Mouse (Mus musculus): ENCODE data around the gene Jak3.
"Not testable (repeated sequence)": the region's sequence is repeated elsewhere in the genome, so short reads cannot be mapped to it uniquely, and the experiment has no call there.

Gene Jak3

GRCm38 (mm10) chr8:71686143-71686734, 10.1 kb downstream of the Jak3 start:
- no peak for DNase-seq (ENCODE audit: low read depth, low spot score)

DNA sequence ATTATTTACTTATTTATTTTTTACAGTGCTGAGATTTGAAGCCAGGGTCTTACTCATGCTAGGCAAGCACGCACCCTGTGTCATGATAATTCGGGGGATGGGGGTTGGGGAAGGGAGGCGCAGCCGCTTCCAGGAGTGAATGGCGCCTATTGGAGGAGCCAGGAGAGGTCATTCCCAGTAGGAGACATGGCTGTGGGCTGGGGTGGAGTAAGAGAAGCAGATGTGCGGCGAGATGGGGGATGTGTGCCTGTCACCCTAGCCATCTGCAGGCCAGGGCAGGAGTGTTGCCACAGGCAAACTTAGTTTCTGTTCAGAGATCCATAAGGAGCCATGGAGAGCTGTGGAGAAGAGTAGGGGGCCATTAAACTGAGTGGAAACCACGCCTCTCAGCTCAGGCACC, 11.5 kb downstream of the Jak3 start:
- no peak for DNase-seq (ENCODE audit: low read depth, low spot score)

DNA sequence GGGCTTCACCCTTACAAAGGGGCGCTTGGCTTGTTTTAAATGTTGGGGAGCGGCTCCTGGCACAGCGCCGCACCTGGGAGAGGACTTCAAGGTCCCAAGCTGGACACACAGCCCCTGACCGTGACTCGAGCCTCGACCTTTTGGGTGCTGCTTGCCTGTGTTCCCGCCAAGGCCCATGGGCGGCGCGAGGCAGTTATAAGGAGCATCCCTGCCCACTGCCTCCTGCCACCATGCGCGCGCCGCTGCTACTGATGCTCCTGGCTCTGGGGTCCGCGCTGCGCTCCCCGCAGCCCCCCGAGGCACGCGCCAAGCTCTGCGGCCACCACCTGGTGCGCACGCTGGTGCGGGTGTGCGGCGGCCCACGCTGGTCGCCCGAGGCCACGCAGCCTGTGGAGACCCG, 12.9 kb downstream of the Jak3 start, which contains the start of gene Insl3:
Insl3 (plus strand) TSS at position 187 of the 400 bp plus-strand sequence.
- no peak for DNase-seq (ENCODE audit: low read depth, low spot score)

GRCm38 (mm10) chr8:71692509-71692908, 16.4 kb downstream of the Jak3 start:
- DNase-seq (ENCODE audit: low read depth, low spot score): peak; percentile 84

DNA sequence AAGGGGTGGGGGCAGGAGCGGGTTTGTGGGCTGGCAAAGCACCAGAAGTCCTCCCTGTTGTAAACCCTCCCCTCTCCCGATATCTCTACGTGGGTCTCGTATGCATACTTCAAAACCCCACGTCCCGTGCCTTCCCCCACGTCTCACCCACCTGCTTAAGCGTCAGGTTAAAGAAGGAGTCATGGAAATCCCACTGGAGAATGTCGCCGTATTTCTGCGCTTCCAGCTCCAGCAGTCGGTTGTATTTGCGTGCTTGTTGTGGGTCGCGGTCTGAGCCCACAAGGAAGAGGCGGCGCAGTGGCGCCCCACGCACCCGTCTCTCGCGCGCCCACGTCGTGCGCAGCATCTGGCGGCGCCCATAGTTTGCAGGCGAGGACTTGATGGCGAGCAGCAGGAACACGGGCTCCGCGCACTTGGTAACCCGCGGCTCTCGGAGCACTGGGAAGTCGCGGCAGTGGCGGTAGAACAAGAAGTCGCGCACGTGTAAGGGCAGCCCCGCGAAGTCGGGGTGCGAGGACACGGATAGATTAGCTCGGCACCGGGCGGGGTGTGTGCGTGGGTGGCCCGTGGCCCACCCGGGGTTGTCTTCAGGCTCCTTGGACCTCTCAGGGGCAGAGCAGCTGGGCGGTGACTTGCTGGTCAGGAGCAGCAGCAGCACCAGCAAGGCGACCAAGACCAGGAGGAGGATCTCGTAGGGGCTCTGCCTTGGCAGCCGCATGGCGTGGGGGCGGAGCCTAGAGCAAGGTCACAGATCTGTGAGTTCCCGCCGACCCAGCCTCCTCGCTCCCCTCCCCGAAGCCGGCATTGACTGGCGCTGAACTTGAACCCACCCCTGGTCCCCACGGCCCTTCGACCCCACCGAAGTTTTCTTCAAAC, 17.3 kb downstream of the Jak3 start:
- peak; percentile 68 for DNase-seq (ENCODE audit: low read depth, low spot score)

GRCm38 (mm10) chr8:71695456-71695855, 19.4 kb downstream of the Jak3 start:
- DNase-seq (ENCODE audit: low read depth, low spot score): peak; percentile 55

GRCm38 (mm10) chr8:71700493-71701269, 24.6 kb downstream of the Jak3 start:
- DNase-seq (ENCODE audit: low read depth, low spot score): peak; percentile 32

DNA sequence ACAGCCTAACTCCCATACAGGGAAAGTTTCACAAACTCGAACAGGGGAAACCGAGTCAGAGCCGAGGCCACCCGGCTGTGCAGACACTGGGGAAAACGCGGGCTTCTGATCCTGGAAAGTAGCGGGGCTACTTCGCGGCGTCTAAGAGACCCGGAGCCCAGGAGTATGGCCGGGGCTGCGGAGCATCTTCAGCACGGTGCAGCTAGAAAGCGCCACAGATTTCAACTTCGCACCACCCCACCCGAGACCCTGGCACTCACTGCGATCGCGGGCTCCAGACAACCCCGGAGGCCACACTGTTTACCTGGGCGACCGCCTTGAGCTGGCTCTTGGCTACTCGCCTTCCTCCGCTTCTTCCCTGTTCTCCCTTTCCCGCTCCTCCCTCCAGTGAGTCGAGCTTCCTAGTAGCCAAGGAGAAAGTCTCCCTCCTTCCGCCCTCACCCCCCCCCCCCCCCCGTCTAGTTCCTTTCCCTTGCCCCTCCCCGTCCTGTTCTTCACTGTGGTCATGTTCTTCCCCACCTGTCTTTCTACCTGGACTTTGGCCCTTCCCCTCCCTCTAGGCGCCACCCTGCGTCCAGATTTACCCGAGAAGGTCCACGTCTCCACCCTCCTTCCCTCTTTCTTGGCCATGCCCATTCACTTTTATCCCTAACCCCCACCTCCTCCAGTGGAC, 25.5 kb downstream of the Jak3 start, which contains the start of gene B3gnt3:
B3gnt3 (minus strand) TSS at position 376 of the 673 bp plus-strand sequence.
- peak; percentile 32 for DNase-seq (ENCODE audit: low read depth, low spot score)

DNA sequence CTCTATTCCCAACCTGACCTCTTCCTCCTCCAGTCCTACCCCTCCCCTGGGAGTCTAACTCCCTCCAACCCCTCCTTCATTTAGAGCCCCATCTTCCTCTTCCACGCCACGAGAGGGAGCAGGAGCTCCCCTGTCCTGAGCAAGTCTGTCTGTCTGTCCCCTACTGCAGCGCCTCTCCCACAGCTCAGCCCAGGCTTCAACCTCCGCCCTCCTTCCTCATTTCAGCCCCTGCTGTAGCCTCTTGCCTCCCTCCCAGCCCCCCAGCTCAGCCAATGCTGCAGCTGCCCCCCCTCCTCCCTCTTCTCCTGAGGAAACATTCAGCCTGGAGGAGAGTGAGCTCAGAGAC, 26.0 kb downstream of the Jak3 start:
- DNase-seq (ENCODE audit: low read depth, low spot score): peak; percentile 60

DNA sequence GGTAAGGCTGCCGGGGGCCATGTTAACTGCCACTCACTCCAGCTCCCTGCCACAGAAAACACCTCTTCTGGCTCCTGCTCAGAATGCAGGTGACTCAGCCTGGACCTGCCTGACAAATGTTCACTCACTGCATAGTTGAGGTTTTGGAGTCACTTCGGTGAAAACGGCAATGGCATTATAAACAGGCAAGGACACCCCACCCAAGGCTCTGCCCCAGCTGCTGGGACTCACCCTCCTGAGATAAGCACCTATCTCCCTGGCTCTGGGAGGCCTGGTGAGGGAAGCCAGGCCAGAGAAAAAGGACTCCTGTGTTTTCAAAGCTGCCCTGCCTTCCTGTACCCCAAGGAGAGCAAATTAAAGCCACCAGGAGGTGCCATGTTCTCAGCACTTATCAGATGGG, 26.8 kb downstream of the Jak3 start:
- DNase-seq (ENCODE audit: low read depth, low spot score): no peak

- not testable (repeated sequence) for DNase-seq (ENCODE audit: low read depth, low spot score)
Measured at GRCm38 (mm10) chr8:71703400-71703799, 27.3 kb downstream of the Jak3 start.

GRCm38 (mm10) chr8:71707874-71708273, 31.8 kb downstream of the Jak3 start:
- peak; percentile 83 for DNase-seq (ENCODE audit: low read depth, low spot score)

DNA sequence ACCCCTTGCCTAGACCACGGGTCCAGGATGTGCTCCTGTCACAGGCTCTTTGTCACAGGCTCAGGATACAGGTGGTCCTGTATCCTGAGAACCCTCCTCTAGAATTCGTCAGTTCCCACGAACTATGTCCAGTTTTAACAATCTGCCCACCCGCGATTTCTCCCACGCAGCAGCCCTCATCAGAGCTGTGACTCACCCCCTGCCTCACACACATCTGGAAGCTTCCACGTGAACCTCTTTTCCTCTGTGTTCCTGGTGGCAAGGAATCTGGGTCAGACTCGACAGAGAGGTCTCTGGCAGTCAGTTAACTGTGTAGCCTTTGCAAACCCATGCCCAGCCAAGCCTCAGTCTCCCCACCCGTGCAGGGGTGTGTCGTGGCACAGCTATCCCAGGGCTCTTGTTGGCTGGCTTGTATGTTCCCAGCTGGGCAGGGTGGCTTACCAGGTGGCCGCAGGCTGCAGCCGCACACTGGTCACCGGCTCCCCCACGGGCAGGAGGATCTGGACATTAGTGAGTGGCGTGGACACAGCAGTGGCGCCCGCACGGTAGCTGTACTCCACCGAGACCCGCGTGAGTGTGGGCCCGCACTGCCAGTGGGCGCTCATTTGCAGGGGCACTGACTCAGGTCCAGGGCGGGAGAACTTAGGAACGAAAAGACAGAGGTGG, 33.2 kb downstream of the Jak3 start:
- DNase-seq (ENCODE audit: low read depth, low spot score): no peak

DNA sequence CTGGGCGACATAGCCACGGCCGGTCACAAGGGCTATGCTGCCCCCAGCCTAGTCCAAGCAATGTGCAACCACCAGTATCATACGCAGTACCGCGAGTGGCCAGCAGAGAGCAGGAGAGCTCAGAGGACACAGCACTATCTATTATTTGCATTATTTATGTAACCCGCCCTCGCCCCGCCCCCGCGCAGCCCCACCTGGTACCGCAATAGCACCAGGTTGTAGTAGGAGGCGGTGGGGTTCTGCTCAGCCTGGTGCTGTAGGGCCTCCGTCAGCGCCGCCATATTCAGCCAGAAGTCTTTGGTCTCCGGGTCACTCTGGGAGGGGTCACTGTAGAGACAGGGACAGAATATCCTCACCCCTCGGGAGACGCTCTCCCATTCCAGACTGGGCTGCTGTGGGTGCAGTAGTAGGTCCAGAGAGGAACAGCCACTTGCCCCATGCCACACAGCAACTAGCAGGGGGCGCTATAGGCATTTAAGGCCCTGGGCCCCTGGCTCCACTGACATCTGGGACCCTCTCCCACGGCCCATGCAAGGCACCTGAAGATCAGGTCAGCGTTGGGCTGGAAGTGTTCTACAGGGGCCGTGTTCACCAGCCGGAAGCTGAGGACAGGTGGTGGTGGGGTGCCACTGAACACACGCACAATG, 33.8 kb downstream of the Jak3 start:
- DNase-seq (ENCODE audit: low read depth, low spot score): peak; percentile 86

DNA sequence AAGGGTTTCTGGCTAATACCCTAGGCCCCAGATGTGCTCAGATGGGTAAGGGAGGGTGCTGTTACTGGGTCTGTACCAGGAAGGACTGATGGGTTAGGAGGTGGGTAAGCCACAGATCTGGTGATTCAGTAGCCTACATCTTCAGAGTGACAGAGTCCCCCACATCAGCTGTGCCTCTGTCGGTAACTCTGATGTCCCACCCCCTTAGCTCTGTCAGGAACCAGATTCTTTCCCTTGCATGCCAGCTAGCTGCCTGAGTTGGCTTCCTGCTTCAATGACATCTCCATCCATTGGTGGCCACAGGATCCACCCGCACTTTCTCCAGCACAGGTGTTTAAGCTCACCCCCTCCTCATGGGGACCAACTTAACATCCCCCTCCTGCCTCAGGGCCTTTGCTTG, 35.5 kb downstream of the Jak3 start:
- no peak for DNase-seq (ENCODE audit: low read depth, low spot score)

DNA sequence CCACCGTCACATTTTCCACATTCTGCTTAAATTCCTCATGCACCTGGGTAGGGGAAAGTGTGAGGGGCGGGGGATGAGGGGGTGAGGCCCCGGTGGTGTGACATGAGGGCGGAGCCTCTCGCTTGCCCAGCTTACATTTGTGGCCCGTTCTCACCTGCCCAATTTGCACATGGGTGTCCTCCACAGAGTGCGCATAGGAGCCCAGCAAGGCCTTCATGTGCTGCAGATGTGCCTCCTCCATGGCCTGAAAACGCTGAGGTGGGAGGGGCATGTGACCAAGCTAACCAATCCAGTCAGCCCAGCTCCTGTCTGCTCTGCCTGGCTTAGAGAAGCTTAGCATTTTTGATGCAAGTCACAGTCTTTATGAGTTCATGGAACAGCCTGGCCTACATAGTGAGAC, 39.4 kb downstream of the Jak3 start:
- no peak for DNase-seq (ENCODE audit: low read depth, low spot score)

- no peak for DNase-seq (ENCODE audit: low read depth, low spot score)
Measured at GRCm38 (mm10) chr8:71716561-71717053, 40.5 kb downstream of the Jak3 start.

DNA sequence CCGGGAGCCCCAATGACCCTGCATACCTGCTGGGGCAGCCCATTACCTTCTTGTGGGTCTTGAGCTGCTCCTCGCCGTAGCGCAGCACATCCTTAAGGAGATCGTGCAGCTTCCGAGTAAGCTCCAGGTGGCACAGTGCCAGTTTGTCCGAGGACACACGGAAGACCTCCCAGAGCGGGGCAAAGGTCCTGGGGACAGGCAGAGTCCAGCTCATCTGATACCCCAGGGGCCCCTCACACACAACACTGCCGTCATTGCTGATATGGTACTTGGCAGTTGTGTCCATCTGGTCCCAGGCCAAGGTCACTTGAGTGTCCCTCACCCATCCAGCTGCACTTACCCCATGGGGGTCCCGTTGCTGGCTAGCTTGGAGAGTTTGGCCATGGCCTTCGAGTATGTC, 41.0 kb downstream of the Jak3 start:
- DNase-seq (ENCODE audit: low read depth, low spot score): no peak

DNA sequence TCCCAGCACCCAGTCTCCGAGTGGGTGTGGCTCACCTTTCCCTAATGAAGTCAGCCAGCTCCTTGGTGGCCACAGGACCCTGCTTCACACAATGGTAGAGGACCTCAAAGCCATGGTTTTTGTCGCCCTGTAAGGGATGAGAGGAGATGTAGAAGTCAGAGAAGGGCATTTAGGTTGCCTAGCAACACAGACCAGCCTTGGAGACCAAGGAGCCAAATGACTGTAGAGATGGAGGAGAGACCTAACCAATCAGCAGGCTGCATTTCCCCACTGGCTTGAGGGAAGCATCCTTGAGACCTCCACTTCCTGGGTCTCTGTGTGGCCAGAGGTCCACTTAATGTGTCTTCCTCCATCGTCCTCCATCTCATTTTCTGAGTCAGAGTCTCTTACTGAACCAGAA, 42.2 kb downstream of the Jak3 start:
- DNase-seq (ENCODE audit: low read depth, low spot score): no peak

- DNase-seq (ENCODE audit: low read depth, low spot score): no peak
Measured at GRCm38 (mm10) chr8:71719218-71719617, 43.1 kb downstream of the Jak3 start.
